Mouse (Mus musculus): ENCODE results near the gene Orai1.

DNA sequence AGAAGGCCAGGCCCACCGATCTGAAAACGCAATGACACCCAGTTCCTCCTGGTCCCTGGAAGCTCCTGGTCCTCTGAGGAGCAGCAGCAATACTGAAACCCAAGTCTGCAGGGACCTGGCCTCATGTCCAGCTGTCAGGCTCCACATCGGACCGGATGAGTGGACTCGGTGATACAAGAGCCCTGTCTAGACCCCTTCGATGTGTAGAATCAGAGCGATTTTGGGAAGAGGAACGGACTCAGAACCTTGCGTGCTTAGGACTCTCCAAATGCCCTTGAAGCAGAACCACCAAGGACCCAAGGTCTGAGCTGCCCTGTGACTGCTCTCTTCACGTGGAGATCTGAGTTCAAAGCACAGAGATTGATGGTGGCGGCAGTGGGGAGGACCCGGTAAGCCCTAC, 53.2 kb downstream of the Orai1 start, which contains the start of gene Tmem120b:
- TF ChIP-seq TAL1 (IDR thresholded peaks at IDR 0.05; ENCODE audit: low read length) = no peak
- no peak for TF ChIP-seq GATA1 (IDR thresholded peaks at IDR 0.05; ENCODE audit: low read length)

Measured in erythroblast, embryonic 14.5 days (primary cell).